Mouse (Mus musculus): Measurements from ENCODE around the gene Krt25. TPM values are rescaled to one million over a fixed set of nuclear protein-coding genes. Genes with fewer than 3 reads are reported as not detected.

The Krt25 gene
- polyA plus RNA-seq, 1 experiment from 2014 or later, result not detected

GRCm38 (mm10) chr11:99316543-99316942 is 6.2 kb downstream of the Krt25 start:
- H3K9ac ChIP-seq (replicated peaks), result no peak overlapping the region
- H3K4me3 ChIP-seq (replicated peaks), result no peak overlapping the region
- H3K9me3 ChIP-seq, result no peaks in the 10 kb centered on the region
- no peak for ATAC-seq
- H3K4me2 ChIP-seq (replicated peaks), result no peak overlapping the region
- no peaks in the 10 kb centered on the region for H3K27me3 ChIP-seq
- 32% methylated on average over 8 of the region's 8 CpGs for WGBS
- H3K4me1 ChIP-seq (replicated peaks), result no peaks in the 10 kb centered on the region
- H3K36me3 ChIP-seq, result no peaks in the 10 kb centered on the region
- H3K27ac ChIP-seq, result no peak overlapping the region

GRCm38 (mm10) chr11:99314594-99314993 is 8.2 kb downstream of the Krt25 start:
- no peaks in the 10 kb centered on the region for H3K36me3 ChIP-seq
- no peak for ATAC-seq
- WGBS, result 92% methylated on average over 2 of the region's 2 CpGs
- H3K27me3 ChIP-seq, result no peaks in the 10 kb centered on the region
- no peak overlapping the region for H3K27ac ChIP-seq
- H3K4me2 ChIP-seq (replicated peaks), result no peak overlapping the region
- H3K4me3 ChIP-seq (replicated peaks), result no peak overlapping the region
- H3K9me3 ChIP-seq, result no peaks in the 10 kb centered on the region
- H3K9ac ChIP-seq (replicated peaks), result no peak overlapping the region
- H3K4me1 ChIP-seq (replicated peaks), result no peaks in the 10 kb centered on the region

- Histone ChIP-seq H3K36me3 (no peaks in the 10 kb centered on the region), H3K4me1 (replicated peaks) (no peaks in the 10 kb centered on the region), H3K4me2 (replicated peaks) (no peak overlapping the region), H3K27ac (no peak overlapping the region), H3K9ac (replicated peaks) (no peak overlapping the region), H3K27me3 (no peaks in the 10 kb centered on the region), H3K9me3 (no peaks in the 10 kb centered on the region), H3K4me3 (replicated peaks) (no peak overlapping the region)
- no peak for ATAC-seq
- 92% methylated on average over 1 of the region's 1 CpGs for WGBS
Observed at GRCm38 (mm10) chr11:99310882-99311281, 11.9 kb downstream of the Krt25 start.

- Histone ChIP-seq H3K4me1 (replicated peaks) (no peaks in the 10 kb centered on the region), H3K27ac (no peak overlapping the region), H3K9me3 (no peaks in the 10 kb centered on the region), H3K27me3 (no peaks in the 10 kb centered on the region), H3K9ac (replicated peaks) (no peak overlapping the region), H3K4me3 (replicated peaks) (no peak overlapping the region), H3K4me2 (replicated peaks) (no peak overlapping the region), H3K36me3 (no peaks in the 10 kb centered on the region)
- ATAC-seq, result no peak
- WGBS, result 38% methylated on average over 2 of the region's 2 CpGs
Observed at GRCm38 (mm10) chr11:99307579-99307978, 15.2 kb downstream of the Krt25 start.

DNA sequence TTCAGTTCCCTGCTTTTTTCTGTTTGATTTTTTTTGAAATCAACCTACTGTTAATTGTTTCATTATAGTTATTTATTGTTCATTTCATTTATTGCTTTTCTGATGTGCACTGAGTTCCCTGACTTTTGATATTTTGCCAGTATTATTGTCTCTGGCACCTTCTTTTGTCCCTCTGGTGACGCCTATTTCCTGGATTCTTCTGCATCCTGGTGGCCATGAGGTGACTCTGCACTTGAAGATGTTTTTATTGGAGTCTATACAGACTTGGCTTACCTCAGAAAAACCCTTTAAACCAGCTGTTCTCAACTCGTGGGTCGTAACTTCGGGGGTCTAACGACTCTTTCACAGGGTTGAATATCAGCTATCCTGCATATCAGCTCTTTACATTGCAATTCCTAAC is 27.7 kb downstream of the Krt25 start:
- H3K4me2 ChIP-seq (replicated peaks), result no peak overlapping the region
- no peaks in the 10 kb centered on the region for H3K36me3 ChIP-seq
- no peak overlapping the region for H3K27ac ChIP-seq
- no peak overlapping the region for H3K9ac ChIP-seq (replicated peaks)
- WGBS, result 66% methylated on average over 5 of the region's 5 CpGs
- ATAC-seq, result no peak
- H3K4me3 ChIP-seq (replicated peaks), result no peak overlapping the region
- no peaks in the 10 kb centered on the region for H3K4me1 ChIP-seq (replicated peaks)
- H3K9me3 ChIP-seq, result no peaks in the 10 kb centered on the region
- no peaks in the 10 kb centered on the region for H3K27me3 ChIP-seq

DNA sequence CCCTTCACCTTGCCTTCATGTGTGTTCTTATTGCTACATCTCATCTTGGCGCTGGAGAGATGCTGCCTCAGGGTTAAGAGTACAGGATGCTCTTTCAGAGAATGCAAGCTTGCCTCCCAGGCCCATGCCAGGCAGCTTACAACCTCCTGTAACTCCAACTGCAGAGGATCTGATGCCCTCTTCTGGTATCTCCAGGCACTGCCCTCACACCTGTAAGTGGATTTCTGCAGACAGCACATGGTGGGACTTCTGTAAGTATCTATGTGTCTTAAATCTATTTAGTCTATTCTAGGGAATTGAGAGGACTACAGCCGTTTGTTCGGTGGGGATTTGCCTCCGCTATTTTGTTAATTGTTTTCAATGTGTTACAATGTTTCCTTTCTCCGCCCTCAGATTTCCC is 29.9 kb downstream of the Krt25 start:
- WGBS, result 66% methylated on average over 5 of the region's 5 CpGs
- no peak for ATAC-seq
- Histone ChIP-seq H3K4me3 (replicated peaks) (no peak overlapping the region), H3K4me1 (replicated peaks) (no peaks in the 10 kb centered on the region), H3K36me3 (no peaks in the 10 kb centered on the region), H3K27ac (no peak overlapping the region), H3K4me2 (replicated peaks) (no peak overlapping the region), H3K9ac (replicated peaks) (no peak overlapping the region), H3K9me3 (no peaks in the 10 kb centered on the region), H3K27me3 (no peaks in the 10 kb centered on the region)

- no peak within 1 kb of the TSS for H3K4me3 ChIP-seq (replicated peaks)
Observed at GRCm38 (mm10) chr11:99284833-99285312, 37.9 kb downstream of the Krt25 start, which contains the start of gene Krt24. Gene Krt24 (minus strand): TSS chr11:99285262.

GRCm38 (mm10) chr11:99284011-99284410 is 38.7 kb downstream of the Krt25 start:
- no peak for ATAC-seq
- H3K4me1 ChIP-seq (replicated peaks), result peaks cover 11% of the 10 kb centered on the region
- H3K4me2 ChIP-seq (replicated peaks), result no peak overlapping the region
- no peak overlapping the region for H3K9ac ChIP-seq (replicated peaks)
- 68% methylated on average over 5 of the region's 5 CpGs for WGBS
- no peaks in the 10 kb centered on the region for H3K9me3 ChIP-seq
- H3K36me3 ChIP-seq, result no peaks in the 10 kb centered on the region
- H3K27ac ChIP-seq, result no peak overlapping the region
- no peaks in the 10 kb centered on the region for H3K27me3 ChIP-seq
- no peak overlapping the region for H3K4me3 ChIP-seq (replicated peaks)

More at GRCm38 (mm10) chr11:99284833-99285312, 37.9 kb downstream of the Krt25 start, which contains the start of gene Krt24:
- Histone ChIP-seq H3K27me3 (no peaks in the 10 kb centered on the region), H3K27ac (no peak within 1 kb of the TSS), H3K36me3 (no peaks in the 10 kb centered on the region), H3K4me2 (replicated peaks) (no peak within 1 kb of the TSS), H3K4me1 (replicated peaks) (peaks cover 11% of the 10 kb centered on the region), H3K9ac (replicated peaks) (no peak within 1 kb of the TSS), H3K9me3 (no peaks in the 10 kb centered on the region)
- WGBS, result 47% methylated on average over 11 of the region's 11 CpGs
- no peak for ATAC-seq

DNA sequence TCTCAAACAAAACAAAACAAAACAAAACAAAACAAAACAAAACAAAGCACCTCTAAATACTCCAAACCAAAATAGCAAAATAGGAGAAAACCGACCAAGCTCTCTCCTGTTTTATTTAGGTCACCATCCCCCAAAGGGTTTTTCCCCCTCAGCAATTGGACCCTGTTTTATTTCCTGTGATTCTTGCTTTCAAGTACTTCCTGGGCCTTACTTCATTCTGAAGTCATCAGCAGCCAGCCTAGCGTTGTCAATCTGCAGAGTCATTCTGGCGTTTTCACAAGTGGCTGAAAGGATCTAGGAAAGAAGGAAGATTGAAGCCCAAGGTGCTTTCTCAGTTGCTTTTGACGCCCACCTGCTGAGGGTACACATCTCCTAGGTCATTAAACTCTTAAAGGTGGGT is 39.4 kb downstream of the Krt25 start:
- Histone ChIP-seq H3K9ac (replicated peaks) (no peak overlapping the region), H3K4me2 (replicated peaks) (no peak overlapping the region), H3K27ac (no peak overlapping the region), H3K9me3 (no peaks in the 10 kb centered on the region), H3K27me3 (no peaks in the 10 kb centered on the region), H3K4me1 (replicated peaks) (peaks cover 11% of the 10 kb centered on the region), H3K4me3 (replicated peaks) (no peak overlapping the region), H3K36me3 (no peaks in the 10 kb centered on the region)
- ATAC-seq, result no peak
- WGBS, result 66% methylated on average over 4 of the region's 4 CpGs

DNA sequence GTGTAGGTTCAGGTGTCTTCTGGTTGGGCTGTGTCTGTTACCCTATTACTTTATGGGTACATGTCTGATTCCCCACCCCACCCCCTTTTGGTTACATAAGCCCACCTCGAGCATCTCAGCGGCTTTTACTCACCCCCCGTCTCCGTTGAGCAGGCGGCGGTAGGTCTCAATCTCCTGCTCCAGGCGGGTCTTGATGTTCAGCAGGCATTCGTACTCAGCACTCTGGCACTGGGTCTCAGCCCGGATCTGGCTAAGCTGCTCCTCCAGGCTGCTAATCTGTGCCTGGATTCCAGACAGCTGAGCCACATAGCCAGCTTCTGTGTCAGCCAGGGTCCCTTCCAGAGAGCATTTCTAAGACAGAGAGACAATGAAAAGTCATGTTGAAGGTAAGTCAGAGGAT is 41.6 kb downstream of the Krt25 start:
- H3K9ac ChIP-seq (replicated peaks), result no peak overlapping the region
- no peak overlapping the region for H3K4me2 ChIP-seq (replicated peaks)
- WGBS, result 82% methylated on average over 9 of the region's 9 CpGs
- H3K27me3 ChIP-seq, result no peaks in the 10 kb centered on the region
- H3K4me1 ChIP-seq (replicated peaks), result peaks cover 11% of the 10 kb centered on the region
- no peaks in the 10 kb centered on the region for H3K36me3 ChIP-seq
- ATAC-seq, result no peak
- H3K4me3 ChIP-seq (replicated peaks), result no peak overlapping the region
- H3K9me3 ChIP-seq, result no peaks in the 10 kb centered on the region
- no peak overlapping the region for H3K27ac ChIP-seq

- H3K9ac ChIP-seq (replicated peaks), result no peak overlapping the region
- H3K9me3 ChIP-seq, result no peaks in the 10 kb centered on the region
- H3K27me3 ChIP-seq, result no peaks in the 10 kb centered on the region
- no peak overlapping the region for H3K4me3 ChIP-seq (replicated peaks)
- ATAC-seq, result no peak
- no peaks in the 10 kb centered on the region for H3K36me3 ChIP-seq
- H3K4me2 ChIP-seq (replicated peaks), result no peak overlapping the region
- 73% methylated on average over 5 of the region's 5 CpGs for WGBS
- peaks cover 10% of the 10 kb centered on the region for H3K4me1 ChIP-seq (replicated peaks)
- no peak overlapping the region for H3K27ac ChIP-seq
Observed at GRCm38 (mm10) chr11:99279986-99280385, 42.8 kb downstream of the Krt25 start.

- Histone ChIP-seq H3K9me3 (no peaks in the 10 kb centered on the region), H3K4me3 (replicated peaks) (no peak overlapping the region), H3K36me3 (no peaks in the 10 kb centered on the region), H3K4me1 (replicated peaks) (no peaks in the 10 kb centered on the region), H3K4me2 (replicated peaks) (no peak overlapping the region), H3K27me3 (no peaks in the 10 kb centered on the region), H3K9ac (replicated peaks) (no peak overlapping the region), H3K27ac (no peak overlapping the region)
- WGBS, result 68% methylated on average over 7 of the region's 7 CpGs
- ATAC-seq, result no peak
Observed at GRCm38 (mm10) chr11:99276786-99277185, 46.0 kb downstream of the Krt25 start.

GRCm38 (mm10) chr11:99275624-99276023 is 47.1 kb downstream of the Krt25 start:
- H3K4me1 ChIP-seq (replicated peaks), result no peaks in the 10 kb centered on the region
- no peaks in the 10 kb centered on the region for H3K27me3 ChIP-seq
- H3K36me3 ChIP-seq, result no peaks in the 10 kb centered on the region
- H3K9me3 ChIP-seq, result no peaks in the 10 kb centered on the region
- ATAC-seq, result no peak
- H3K27ac ChIP-seq, result no peak overlapping the region
- H3K9ac ChIP-seq (replicated peaks), result no peak overlapping the region
- no peak overlapping the region for H3K4me2 ChIP-seq (replicated peaks)
- no peak overlapping the region for H3K4me3 ChIP-seq (replicated peaks)
- WGBS, result 87% methylated on average over 6 of the region's 6 CpGs
